Mouse (Mus musculus) adrenal gland (tissue): ENCODE measurements around the gene Alg3.

ENCODE experiments used
- intact Hi-C: fragments of 180-260 bp; cut with DNase I; formaldehyde crosslinking; loops from one replicate; pipeline ENCODE4 v1.15.1; 2025
- microRNA-seq, 2 experiments: library from miRNA; unstranded; fragments of <30 nt; microRNA quantifications; one replicate each; pipeline ENCODE4; 2019

The Alg3 gene

DNA sequence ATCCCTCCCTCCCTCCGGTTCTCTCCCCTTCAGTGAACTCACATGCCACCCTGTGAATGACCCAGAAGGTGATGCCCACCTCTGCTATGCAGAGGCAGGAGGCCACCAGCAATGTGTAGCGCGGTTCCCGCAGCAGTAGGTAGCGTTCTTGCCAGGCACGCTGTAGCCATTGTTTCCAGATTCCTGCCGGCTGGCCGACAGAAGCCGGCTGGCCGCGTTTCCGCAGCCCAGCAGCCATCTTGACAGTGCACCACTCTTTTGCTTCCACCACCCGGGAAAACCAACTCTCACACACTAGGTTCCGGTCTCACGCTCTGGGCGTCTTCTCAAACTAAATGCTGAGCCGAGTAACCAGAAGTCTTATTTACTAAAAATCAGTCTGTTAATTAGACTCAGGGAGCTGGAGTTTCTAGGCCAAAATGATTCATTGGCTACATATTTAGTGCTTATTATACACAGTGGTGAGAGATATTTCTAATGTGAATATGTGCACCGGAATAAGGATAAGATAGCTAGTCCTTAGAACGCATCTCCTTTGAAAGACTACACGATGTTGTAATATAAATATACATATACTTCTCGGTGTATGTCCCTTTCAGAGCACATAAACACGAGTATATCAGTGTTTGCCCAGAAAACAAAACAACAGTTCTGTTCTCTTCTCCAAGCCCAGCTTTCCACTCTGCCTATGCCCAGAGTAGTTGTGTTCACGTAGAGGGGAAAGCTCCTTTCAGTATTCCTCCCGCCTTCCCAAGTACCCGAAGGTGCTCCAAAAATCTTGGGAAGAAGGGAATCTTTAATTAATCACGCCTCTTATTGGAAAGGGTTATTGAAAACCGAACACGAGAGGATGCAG, 806 bp downstream of the Alg3 start:
- intact Hi-C loops: loop anchor here (5.0 kb wide), 1 partner anchor 73 kb away; the partner anchor contains the start of gene Ap2m1

GRCm38 (mm10) chr16:20604705-20605104, 6.8 kb downstream of the Alg3 start:
- intact Hi-C loops: no loop called here

DNA sequence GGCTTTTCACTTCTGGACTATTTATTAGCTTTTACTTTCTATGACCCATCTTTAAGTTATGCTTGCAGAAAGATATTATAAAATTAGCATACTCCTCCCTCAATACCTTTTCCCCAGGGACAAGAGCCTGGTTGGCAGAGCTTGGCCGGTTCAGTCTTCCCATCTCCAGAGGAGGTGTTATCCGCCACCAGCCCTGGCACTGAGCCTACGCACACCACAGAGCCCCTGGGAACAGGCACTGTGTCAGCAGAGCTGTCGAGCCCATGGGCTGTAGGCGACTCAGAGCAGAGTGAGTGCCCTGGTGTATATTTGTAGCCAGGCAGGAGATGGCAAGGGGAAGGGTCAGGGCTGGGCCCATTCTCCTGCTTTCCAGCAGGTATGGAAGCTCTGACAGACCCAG, 11.0 kb downstream of the Alg3 start:
- intact Hi-C loops: no loop called here

GRCm38 (mm10) chr16:20596687-20597441, 14.7 kb downstream of the Alg3 start:
- intact Hi-C loops: no loop called here

DNA sequence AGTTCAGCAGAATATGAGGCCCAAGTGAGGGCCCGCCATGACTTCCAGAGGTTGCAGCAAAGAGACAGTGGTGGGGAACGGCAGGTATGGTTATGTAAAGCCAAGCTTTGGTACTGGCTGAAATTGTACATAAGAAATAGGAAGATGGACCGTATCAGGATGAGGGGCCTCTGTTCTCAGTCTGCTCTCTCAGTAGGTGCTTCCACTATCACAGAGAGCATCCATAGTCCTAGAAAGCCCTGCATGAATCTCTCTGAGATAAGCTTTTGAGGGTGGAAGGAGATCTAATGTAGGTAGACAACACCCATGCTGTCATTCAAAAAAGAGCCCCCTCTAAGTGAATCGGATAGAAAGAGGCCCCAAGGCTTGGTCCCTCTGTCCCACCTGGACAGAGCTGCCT, 15.8 kb downstream of the Alg3 start:
- intact Hi-C loops: no loop called here

GRCm38 (mm10) chr16:20595060-20595673, 16.4 kb downstream of the Alg3 start:
- intact Hi-C loops: no loop called here

DNA sequence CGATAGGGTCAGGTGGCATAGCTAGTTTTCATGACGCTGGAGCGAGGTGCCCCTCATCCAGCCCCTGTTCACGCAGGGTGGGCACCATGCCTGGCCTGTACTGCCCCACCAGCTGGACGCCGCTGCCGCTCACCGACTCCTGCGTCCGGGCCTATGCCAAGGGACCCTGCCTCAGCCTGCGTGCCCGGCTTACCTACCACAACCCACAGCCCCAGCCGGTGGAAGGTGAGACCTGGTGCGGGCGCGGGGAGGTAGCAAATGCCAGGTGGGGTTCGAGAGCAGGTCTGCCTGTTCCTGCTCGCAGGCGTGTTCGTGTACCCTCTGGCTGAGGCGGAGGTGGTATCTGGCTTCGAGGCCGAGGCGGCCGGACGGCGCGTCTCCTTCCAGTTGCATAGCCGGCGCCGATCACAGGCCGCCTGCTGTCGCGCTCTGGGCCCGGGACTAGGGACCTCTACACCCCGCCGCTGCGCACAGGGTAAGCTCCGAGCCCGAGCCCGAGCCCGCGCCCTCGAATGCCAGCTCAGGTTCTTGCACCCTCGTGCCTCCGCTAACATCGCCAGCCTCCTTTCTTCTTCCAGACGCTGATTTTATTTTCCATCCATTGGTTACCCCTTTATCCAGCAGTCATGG, 20.3 kb downstream of the Alg3 start:
- intact Hi-C loops: no loop called here

DNA sequence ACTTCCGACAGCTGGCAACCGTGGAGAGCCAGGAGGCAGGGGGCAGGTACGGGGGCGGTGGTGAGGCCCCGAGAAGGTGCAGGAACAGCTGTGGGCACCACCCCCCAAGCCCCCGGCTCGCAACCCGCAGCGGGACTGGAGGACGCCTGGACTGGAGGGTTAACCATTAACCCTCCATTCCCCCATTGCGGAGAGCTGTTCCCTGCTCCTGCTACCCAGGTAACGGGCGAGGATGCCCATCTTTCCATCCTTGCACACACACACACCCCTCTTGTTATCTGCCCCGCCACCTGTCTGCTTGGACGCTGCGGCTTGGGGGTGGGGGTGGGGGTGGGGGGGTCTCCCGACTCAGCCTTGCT, 20.9 kb downstream of the Alg3 start:
- intact Hi-C loops: no loop called here

DNA sequence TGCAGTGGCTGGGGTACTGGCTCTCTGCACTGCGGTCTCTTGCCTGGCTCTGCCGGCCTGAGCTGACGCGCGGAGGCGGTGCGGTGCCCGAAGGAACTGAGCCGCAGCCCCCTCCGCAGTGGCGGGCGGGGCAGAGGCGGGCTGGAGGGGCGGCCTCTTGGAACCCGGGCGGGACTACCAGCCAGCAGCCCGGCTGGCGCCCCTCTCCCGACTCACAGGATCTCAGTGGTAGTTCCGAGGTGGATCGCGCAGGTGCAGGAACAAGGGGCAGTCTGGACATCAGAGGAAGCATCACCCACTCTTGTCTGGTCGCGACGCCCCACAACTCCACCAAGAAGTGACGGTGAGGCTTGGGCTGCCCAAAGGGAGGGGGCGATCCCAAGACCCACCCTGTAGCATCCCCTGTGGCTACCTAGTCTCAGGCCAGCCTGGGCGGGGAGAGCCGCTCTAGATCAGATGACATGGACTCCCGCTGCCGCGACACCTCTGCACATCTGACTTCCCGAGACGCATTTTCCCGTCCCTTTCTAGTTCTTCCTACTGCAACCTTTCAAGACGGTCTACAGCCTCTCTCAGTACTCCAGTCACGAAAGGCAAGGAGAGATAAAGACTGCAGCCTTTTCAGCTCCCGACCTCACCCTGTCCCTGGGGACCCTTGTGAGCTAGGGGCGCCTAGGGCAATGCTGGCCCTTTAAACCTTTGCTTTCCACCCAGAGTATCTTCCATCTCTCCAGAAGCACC, 21.4 kb downstream of the Alg3 start:
- intact Hi-C loops: no loop called here

GRCm38 (mm10) chr16:20589366-20589938, 22.1 kb downstream of the Alg3 start, which contains the start of gene Vwa5b2:
Vwa5b2 (plus strand) TSS chr16:20589471.
- intact Hi-C loops: no loop called here

DNA sequence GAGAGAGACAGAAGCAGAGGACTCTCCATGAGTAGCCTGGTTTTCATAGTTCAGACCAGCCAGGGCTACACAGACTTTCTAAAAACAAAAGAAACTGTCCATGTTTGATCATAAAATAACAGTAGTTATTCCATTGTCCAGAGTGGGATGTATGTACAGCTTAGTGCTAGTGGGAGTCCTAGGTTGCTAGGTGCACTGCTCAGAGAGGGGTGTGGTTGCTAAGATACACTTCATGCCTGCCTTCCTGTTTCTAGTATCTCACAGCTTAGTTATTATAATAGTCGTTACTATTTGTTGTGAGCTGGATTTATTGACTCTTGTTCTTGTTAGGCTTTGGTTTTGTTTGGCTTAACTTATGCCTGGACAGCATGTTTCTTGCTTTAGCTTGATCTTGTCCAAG, 46.5 kb downstream of the Alg3 start:
- intact Hi-C loops: no loop called here

DNA sequence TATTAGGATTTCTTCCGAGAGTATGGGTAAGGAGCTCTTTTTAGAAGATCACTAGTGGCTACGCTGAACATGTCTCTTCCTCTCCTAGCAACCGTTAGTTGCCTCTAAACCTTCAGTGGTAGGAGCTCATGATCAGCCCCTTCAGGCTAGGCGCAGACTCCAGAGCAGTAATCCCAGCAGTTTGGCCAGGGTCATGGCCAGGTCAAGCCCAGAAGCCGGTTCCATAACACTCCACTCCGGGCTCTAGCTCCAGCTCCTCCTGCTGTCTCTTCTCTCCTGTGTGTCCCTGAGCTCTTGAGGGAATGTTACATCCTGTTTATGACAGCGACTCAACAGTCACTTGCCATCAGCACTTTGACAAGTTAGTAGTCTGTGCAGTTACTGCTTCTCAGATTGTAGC, 54.2 kb downstream of the Alg3 start:
- intact Hi-C loops: no loop called here

Small RNA genes within 50 kb of the gene (microRNA-seq; reads per million reads assigned to microRNA genes)
- 6.4 to 12.3 reads per million in 2 experiments for gene Mir1224
